Mouse (Mus musculus) retina, embryonic 14.5 days (tissue): Measurements from ENCODE around the gene Yap1.
A peak's percentile ranks its signal among the peaks of the same experiment; 100 is the strongest.
"Not testable (repeated sequence)": the region's sequence is repeated elsewhere in the genome, so short reads cannot be mapped to it uniquely, and the experiment has no call there.

ENCODE experiments used
- DNase-seq: peaks from one replicate; pipeline ENCODE4 v3.0.0-alpha.2; 2015; ENCODE audit warnings: low spot score

The Yap1 gene

DNA sequence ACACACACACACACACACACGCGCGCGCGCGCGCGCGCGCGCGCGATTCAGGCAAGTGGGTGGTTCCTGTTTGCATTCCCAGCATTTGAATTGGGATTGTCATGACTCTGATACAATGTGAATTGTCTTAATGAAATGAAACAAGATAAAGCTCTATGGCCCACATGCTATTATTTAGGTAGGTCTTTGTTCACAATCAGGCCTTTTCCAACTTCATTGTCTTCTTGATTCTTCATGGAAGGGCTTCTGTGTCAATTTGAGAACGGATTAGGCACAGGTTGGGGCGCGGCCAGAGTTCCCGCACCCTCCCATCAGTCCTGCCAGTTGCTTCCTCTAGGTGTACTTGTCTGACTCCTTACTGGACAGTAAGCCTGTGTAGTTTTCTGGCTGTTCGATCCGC is 90.4 kb downstream of the Yap1 start:
- DNase-seq = peak; percentile 23

- no peak for DNase-seq
These were observed 96.9 kb downstream of the Yap1 start for GRCm38 (mm10) chr9:7907351-7907985.

DNA sequence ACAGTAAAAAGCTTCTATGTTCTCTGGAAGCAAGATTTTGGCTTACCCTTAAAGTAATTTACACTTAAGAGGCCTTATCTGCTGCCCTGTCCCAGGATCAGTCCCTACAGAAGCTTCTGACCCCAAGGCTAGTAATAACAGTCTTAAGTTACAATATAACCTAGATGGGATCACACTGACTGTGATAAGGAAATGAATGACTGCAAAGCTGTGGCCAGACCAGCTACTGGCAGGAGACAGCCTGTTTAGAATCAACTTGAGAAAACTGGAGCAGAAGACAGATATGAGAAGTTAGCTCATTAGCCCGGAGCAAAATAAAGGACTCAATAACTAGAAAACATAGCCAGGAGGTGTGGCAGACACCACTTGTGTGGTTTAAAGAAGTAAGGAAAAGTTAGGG is 97.8 kb downstream of the Yap1 start:
- no peak for DNase-seq

GRCm38 (mm10) chr9:7903825-7904224 is 100.6 kb downstream of the Yap1 start:
- DNase-seq = no peak

GRCm38 (mm10) chr9:7903262-7903661 is 101.1 kb downstream of the Yap1 start:
- no peak for DNase-seq

- no peak for DNase-seq
These were observed 102.1 kb downstream of the Yap1 start for GRCm38 (mm10) chr9:7902311-7902710.

DNA sequence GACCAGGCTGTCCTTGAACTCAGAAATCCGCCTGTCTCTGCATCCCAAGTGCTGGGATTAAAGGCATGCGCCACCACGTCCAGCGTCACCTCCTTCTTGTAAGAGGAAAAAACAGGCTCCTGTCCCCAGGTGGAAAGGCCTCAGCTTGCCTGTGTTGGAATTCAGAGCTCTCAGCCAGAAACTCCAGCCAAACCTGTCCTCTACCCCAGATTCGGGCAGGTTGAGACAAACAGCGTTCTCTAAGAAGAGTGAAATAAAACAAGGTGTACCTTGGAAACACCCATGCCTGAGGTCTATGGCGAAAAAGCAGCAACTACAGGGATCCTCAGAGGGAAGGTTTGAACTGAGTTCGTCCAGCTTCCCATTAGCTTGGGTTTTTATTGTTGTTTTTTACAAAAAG is 103.4 kb downstream of the Yap1 start:
- no peak for DNase-seq

- DNase-seq = peak; percentile 84
These were observed 106.9 kb downstream of the Yap1 start for GRCm38 (mm10) chr9:7897502-7897901.

- DNase-seq = not testable (repeated sequence)
These were observed 112.6 kb downstream of the Yap1 start for GRCm38 (mm10) chr9:7891796-7892195.

- DNase-seq = no peak
These were observed 113.2 kb downstream of the Yap1 start for GRCm38 (mm10) chr9:7891177-7891576.

GRCm38 (mm10) chr9:7884346-7884745 is 120.0 kb downstream of the Yap1 start:
- DNase-seq = no peak

DNA sequence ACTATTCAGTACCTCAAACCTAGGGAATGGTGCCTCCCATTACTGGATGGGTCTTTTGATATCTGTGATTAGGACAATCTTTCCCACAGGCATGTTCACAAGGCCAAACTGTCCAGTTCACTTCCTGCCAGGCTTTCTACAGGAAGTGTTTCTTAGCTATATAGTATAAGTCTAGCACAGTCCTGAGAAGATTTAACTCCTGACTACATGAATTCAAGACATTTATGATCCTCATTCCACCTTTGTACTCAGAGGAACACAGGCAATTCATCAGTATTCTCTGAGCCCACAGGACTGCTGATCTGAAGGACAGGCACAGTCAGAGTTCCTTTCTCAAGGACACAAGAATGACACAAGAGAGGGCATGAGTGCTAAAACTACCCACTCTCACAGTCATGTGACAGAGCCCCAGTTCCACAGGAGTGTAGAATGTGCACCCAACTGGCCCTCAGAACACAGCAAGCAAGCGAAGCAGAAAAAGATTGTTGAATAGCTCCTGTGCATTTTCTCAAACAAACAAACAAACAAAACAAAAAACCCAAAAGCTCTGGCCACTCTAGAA is 122.0 kb downstream of the Yap1 start:
- no peak for DNase-seq
